Mouse (Mus musculus): ENCODE measurements around the gene Sec24c. TPM values are rescaled to one million over a fixed set of nuclear protein-coding genes. Genes with fewer than 3 reads are reported as not detected.

Gene Sec24c
- polyA plus RNA-seq, 1 experiment, result 85.1 TPM

DNA sequence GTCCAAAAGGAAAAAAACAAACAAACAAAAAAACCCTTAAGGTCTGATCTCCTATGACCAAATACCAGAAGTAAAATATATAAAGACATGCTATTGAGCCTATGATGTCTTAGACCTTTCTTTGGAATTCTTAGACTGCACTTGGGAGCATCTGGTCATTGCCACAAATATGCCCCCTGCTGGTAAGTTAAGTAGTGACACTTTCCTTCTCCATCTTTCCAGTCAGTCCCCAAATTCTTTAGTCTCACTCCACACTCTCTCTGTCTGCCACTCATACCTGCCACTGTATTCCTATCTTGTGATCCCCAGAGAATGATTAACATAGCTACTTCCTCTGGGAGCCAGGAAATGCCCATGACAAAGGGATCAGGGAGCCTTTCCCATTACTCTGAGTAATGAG is 15.8 kb upstream of the Sec24c start:
- Histone ChIP-seq H3K4me1 (ENCODE audit: control insufficient read depth, insufficient read depth, low read length) (peaks cover 8% of the 10 kb centered on the region; the same call in 1 of the 2 replicates), H3K4me3 (ENCODE audit: insufficient read depth, low read length) (no peak overlapping the region), H3K27ac (ENCODE audit: insufficient read depth, low read length) (no peak overlapping the region)
- TF ChIP-seq POLR2A (IDR thresholded peaks at IDR 0.05; ENCODE audit: low read depth, low read length), result no peak
- no peak for TF ChIP-seq CTCF (IDR thresholded peaks at IDR 0.05; ENCODE audit: borderline replicate concordance, insufficient read depth, low read length)

DNA sequence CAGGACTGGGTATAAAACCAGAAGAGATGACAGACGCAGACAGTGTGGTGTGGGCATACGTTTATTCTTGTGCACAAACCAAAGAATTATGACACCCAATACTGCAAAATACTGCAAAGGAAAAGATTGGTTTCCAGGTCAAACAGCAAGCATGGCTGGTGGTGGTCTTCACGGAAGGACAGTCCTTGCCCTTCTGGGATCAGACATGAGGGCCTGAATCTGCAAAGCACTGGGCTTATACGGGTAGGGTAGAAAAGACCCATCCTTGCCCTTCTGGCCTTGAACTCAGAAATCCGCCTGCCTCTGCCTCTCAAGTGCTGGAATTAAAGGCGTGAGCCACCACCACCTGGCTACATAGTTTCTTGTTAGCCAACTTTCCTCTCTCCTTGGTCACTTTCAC is 15.2 kb upstream of the Sec24c start:
- peaks cover 8% of the 10 kb centered on the region; the same call in 1 of the 2 replicates for H3K4me1 ChIP-seq (ENCODE audit: control insufficient read depth, insufficient read depth, low read length)
- H3K27ac ChIP-seq (ENCODE audit: insufficient read depth, low read length), result no peak overlapping the region
- no peak overlapping the region for H3K4me3 ChIP-seq (ENCODE audit: insufficient read depth, low read length)
- no peak for TF ChIP-seq POLR2A (IDR thresholded peaks at IDR 0.05; ENCODE audit: low read depth, low read length)

DNA sequence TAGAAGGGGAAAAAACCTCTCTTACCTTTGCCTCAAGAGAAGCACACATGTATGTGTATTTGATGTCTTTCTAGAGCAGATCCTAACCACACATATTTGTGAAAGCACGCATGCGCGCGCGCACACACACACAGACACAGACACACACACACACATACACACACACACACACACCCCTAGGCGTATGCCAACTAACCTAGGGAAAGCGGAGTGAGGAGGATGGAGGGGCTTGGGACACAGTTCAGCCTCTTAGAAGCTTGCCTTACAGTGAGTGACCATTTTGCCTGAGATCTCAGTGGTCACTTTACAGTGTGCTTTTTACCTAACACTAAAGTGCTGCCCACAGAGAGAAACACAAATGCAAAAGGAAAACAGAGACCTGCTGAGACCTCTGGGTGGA is 14.4 kb upstream of the Sec24c start:
- Histone ChIP-seq H3K4me3 (ENCODE audit: insufficient read depth, low read length) (no peak overlapping the region), H3K4me1 (ENCODE audit: control insufficient read depth, insufficient read depth, low read length) (peaks cover 8% of the 10 kb centered on the region; the same call in 1 of the 2 replicates), H3K27ac (ENCODE audit: insufficient read depth, low read length) (no peak overlapping the region)
- TF ChIP-seq POLR2A (IDR thresholded peaks at IDR 0.05; ENCODE audit: low read depth, low read length) (no peak), CTCF (IDR thresholded peaks at IDR 0.05; ENCODE audit: borderline replicate concordance, insufficient read depth, low read length) (no peak)

GRCm38 (mm10) chr14:20660827-20661660 is 13.1 kb upstream of the Sec24c start:
- peak overlapping the region; percentile 62 for H3K27ac ChIP-seq (ENCODE audit: insufficient read depth, low read length)
- peak overlapping the region; percentile 77 for H3K4me3 ChIP-seq (ENCODE audit: insufficient read depth, low read length)
- peaks cover 6% of the 10 kb centered on the region; the same call in 1 of the 2 replicates for H3K4me1 ChIP-seq (ENCODE audit: control insufficient read depth, insufficient read depth, low read length)
- TF ChIP-seq POLR2A (IDR thresholded peaks at IDR 0.05; ENCODE audit: low read depth, low read length) (peak; percentile 78), CTCF (IDR thresholded peaks at IDR 0.05; ENCODE audit: borderline replicate concordance, insufficient read depth, low read length) (peak; percentile 52; the same call in 1 of the 2 replicates)

- Histone ChIP-seq H3K4me1 (ENCODE audit: control insufficient read depth, insufficient read depth, low read length) (peaks cover 6% of the 10 kb centered on the region; the same call in 1 of the 2 replicates), H3K27ac (ENCODE audit: insufficient read depth, low read length) (peak overlapping the region; percentile 62), H3K4me3 (ENCODE audit: insufficient read depth, low read length) (peak overlapping the region; percentile 77)
- TF ChIP-seq POLR2A (IDR thresholded peaks at IDR 0.05; ENCODE audit: low read depth, low read length), result no peak
- TF ChIP-seq CTCF (IDR thresholded peaks at IDR 0.05; ENCODE audit: borderline replicate concordance, insufficient read depth, low read length), result no peak
Measured at GRCm38 (mm10) chr14:20661661-20662331, 12.3 kb upstream of the Sec24c start.

DNA sequence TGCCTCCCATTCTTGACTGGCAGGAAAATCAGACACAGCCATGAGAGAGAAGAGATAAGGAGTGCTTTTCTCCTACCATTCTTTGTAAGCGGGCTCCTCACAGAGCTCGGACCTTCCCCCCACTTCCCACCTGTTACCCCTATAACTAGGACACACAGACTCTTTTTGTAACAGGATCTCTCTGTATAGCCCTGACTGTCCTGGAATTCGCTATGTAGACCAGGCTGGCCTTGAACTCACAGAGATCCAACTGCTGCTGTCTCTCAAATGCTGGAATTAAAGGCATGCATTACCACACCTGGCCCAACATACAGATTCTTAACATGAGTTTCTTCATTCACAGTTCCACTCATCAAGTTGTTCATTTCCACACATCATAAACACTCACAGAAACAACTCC is 11.4 kb upstream of the Sec24c start:
- TF ChIP-seq CTCF (IDR thresholded peaks at IDR 0.05; ENCODE audit: borderline replicate concordance, insufficient read depth, low read length) (no peak), POLR2A (IDR thresholded peaks at IDR 0.05; ENCODE audit: low read depth, low read length) (no peak)
- H3K27ac ChIP-seq (ENCODE audit: insufficient read depth, low read length), result no peak overlapping the region
- peaks cover 6% of the 10 kb centered on the region; the same call in 1 of the 2 replicates for H3K4me1 ChIP-seq (ENCODE audit: control insufficient read depth, insufficient read depth, low read length)
- H3K4me3 ChIP-seq (ENCODE audit: insufficient read depth, low read length), result no peak overlapping the region

- Histone ChIP-seq H3K27ac (ENCODE audit: insufficient read depth, low read length) (no peak overlapping the region), H3K4me3 (ENCODE audit: insufficient read depth, low read length) (no peak overlapping the region), H3K4me1 (ENCODE audit: control insufficient read depth, insufficient read depth, low read length) (peaks cover 6% of the 10 kb centered on the region; the same call in 1 of the 2 replicates)
- TF ChIP-seq POLR2A (IDR thresholded peaks at IDR 0.05; ENCODE audit: low read depth, low read length) (no peak), CTCF (IDR thresholded peaks at IDR 0.05; ENCODE audit: borderline replicate concordance, insufficient read depth, low read length) (no peak)
Measured at GRCm38 (mm10) chr14:20663601-20664000, 10.5 kb upstream of the Sec24c start.

GRCm38 (mm10) chr14:20664436-20664835 is 9.7 kb upstream of the Sec24c start:
- H3K4me3 ChIP-seq (ENCODE audit: insufficient read depth, low read length), result no peak overlapping the region
- no peak for TF ChIP-seq POLR2A (IDR thresholded peaks at IDR 0.05; ENCODE audit: low read depth, low read length)
- TF ChIP-seq CTCF (IDR thresholded peaks at IDR 0.05; ENCODE audit: borderline replicate concordance, insufficient read depth, low read length), result no peak
- H3K27ac ChIP-seq (ENCODE audit: insufficient read depth, low read length), result no peak overlapping the region
- peaks cover 6% of the 10 kb centered on the region; the same call in 1 of the 2 replicates for H3K4me1 ChIP-seq (ENCODE audit: control insufficient read depth, insufficient read depth, low read length)

DNA sequence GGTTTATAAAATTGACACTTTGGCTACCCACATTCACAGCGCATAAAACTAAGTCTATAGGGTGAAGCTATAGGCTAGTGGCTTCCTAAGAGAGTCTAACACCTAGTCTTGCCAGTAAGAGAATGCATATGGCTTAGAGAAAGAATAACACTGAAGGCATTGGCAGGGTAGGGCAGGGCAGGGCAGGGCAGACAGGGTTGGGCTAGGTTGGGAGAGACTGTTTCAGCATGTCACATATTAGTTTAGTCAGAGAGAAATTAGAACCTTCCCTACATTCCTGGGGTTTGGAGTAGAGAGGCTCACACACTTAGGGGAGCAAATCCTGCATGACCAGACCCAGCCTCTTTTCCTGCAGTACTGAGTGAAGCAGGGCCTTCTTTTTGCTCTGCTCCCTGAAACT is 6.6 kb upstream of the Sec24c start:
- H3K4me3 ChIP-seq (ENCODE audit: insufficient read depth, low read length), result no peak overlapping the region
- no peak overlapping the region for H3K27ac ChIP-seq (ENCODE audit: insufficient read depth, low read length)
- TF ChIP-seq POLR2A (IDR thresholded peaks at IDR 0.05; ENCODE audit: low read depth, low read length) (no peak), CTCF (IDR thresholded peaks at IDR 0.05; ENCODE audit: borderline replicate concordance, insufficient read depth, low read length) (no peak)
- H3K4me1 ChIP-seq (ENCODE audit: control insufficient read depth, insufficient read depth, low read length), result peaks cover 1% of the 10 kb centered on the region; the same call in 1 of the 2 replicates
